Mouse (Mus musculus) neural tube, embryonic 15.5 days (tissue): ENCODE data around the gene Fabp3. TPM values are rescaled to one million over a fixed set of nuclear protein-coding genes. Genes with fewer than 3 reads are reported as not detected.
A peak's percentile ranks its signal among the peaks of the same experiment; 100 is the strongest.

ENCODE experiments used
- ATAC-seq: fragments of 200-750 bp; cut with Nextera tagmentation; 2 replicates; pipeline ENCODE4 v1.8.0; 2017; ENCODE audit warnings: mild to moderate bottlenecking, moderate TSS enrichment, moderate library complexity; ENCODE audit not compliant: low FRiP score
- H3K27ac ChIP-seq: fragments of 300-500 bp; sonication (generic); replicated peaks from 2 replicates; pipeline ENCODE4 v1.5.1; 2015; ENCODE audit warnings: mild to moderate bottlenecking, inconsistent platforms
- H3K27me3 ChIP-seq: fragments of 300-500 bp; sonication (generic); replicated peaks from 2 replicates; pipeline ENCODE4 v1.6.1; 2015; ENCODE audit warnings: inconsistent platforms
- H3K36me3 ChIP-seq: fragments of 300-500 bp; sonication (generic); 2 replicates; pipeline ENCODE4 v1.6.1; 2015; ENCODE audit warnings: inconsistent platforms
- H3K4me1 ChIP-seq: fragments of 300-500 bp; sonication (generic); 2 replicates; pipeline ENCODE4 v1.6.1; 2015; ENCODE audit warnings: inconsistent platforms
- H3K4me2 ChIP-seq: fragments of 300-500 bp; sonication (generic); 2 replicates; pipeline ENCODE4 v1.6.1; 2015; ENCODE audit warnings: inconsistent platforms, mild to moderate bottlenecking, moderate library complexity
- H3K4me3 ChIP-seq: fragments of 300-500 bp; sonication (generic); replicated peaks from 2 replicates; pipeline ENCODE4 v1.5.1; 2015; ENCODE audit warnings: mild to moderate bottlenecking, inconsistent platforms
- H3K9ac ChIP-seq: fragments of 300-500 bp; sonication (generic); replicated peaks from 2 replicates; pipeline ENCODE4 v1.6.1; 2015; ENCODE audit warnings: mild to moderate bottlenecking, inconsistent platforms
- H3K9me3 ChIP-seq: fragments of 300-500 bp; sonication (generic); replicated peaks from 2 replicates; pipeline ENCODE4 v1.6.1; 2016; ENCODE audit warnings: inconsistent platforms
- WGBS: fragments of 180-500 bp; shearing (Covaris S2); methylation state at CpG from one replicate; pipeline ENCODE4 v1.1.7; 2015; ENCODE audit warnings: mixed read lengths; 5-methylcytosine and 5-hydroxymethylcytosine counted together
- polyA plus RNA-seq: library from polyadenylated mRNA; unstranded; fragments of >200 nt; fragmentation: Nextera tagmentation; extraction: Ambion mirVana; gene quantifications from 2 replicates; pipeline ENCODE4 v1.2.1, GENCODE M21; 2015

Fabp3 gene
- polyA plus RNA-seq, 1 experiment from 2014 or later, result 288 TPM

DNA sequence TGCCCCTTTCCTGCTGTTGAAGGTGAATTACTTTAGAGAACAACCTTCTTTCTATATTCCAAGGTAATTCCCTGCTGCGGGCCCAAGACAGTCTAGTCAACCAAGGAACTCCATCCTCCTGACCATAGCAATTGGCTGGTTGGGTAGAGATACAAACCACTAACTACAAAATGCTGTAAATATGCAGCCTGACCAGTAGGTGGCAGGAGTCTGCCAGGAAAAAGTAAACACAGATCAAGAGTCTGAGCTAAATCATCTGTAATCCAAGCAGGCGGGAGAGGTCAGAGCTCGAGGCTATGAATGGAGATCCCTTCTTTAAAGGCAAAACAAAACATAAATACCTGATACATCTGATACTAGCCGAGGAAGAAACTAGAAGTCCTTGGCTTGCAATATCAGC, 33.3 kb downstream of the Fabp3 start:
- no peaks in the 10 kb centered on the region for H3K27me3 ChIP-seq
- H3K9ac ChIP-seq, result no peak overlapping the region
- H3K4me3 ChIP-seq, result no peak overlapping the region
- peaks cover 34% of the 10 kb centered on the region for H3K36me3 ChIP-seq
- peaks cover 4% of the 10 kb centered on the region; the same call in 1 of the 2 replicates for H3K4me1 ChIP-seq
- no peak overlapping the region for H3K27ac ChIP-seq
- no peak for ATAC-seq
- no peak overlapping the region for H3K4me2 ChIP-seq
- WGBS, result 28% methylated on average over 4 of the region's 4 CpGs
- no peaks in the 10 kb centered on the region for H3K9me3 ChIP-seq

DNA sequence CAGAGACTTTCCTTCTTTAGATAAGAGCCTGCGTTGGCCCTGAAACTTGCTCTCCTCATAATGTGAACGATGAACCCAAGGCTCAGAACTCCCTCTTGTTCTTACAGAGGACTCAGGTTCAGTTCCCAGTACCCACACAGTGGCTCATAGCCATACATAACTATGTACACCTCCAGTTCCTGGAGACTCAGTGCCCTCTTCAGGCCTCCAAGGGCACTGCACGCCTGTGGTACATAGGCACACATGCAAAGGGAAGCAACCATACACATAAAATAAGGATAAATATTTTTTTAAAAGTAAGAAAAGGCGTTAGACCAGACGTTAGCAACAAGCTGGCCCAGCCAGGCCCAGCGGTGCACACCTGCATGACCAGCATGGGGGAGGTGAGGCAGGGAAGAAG, 41.3 kb downstream of the Fabp3 start:
- H3K4me1 ChIP-seq, result peaks cover 4% of the 10 kb centered on the region; the same call in 1 of the 2 replicates
- ATAC-seq, result no peak
- H3K9me3 ChIP-seq, result no peaks in the 10 kb centered on the region
- 96% methylated on average over 6 of the region's 6 CpGs for WGBS
- H3K36me3 ChIP-seq, result peaks cover 64% of the 10 kb centered on the region
- no peak overlapping the region for H3K4me2 ChIP-seq
- H3K27ac ChIP-seq, result no peak overlapping the region
- no peak overlapping the region for H3K9ac ChIP-seq
- H3K27me3 ChIP-seq, result no peaks in the 10 kb centered on the region
- H3K4me3 ChIP-seq, result no peak overlapping the region

DNA sequence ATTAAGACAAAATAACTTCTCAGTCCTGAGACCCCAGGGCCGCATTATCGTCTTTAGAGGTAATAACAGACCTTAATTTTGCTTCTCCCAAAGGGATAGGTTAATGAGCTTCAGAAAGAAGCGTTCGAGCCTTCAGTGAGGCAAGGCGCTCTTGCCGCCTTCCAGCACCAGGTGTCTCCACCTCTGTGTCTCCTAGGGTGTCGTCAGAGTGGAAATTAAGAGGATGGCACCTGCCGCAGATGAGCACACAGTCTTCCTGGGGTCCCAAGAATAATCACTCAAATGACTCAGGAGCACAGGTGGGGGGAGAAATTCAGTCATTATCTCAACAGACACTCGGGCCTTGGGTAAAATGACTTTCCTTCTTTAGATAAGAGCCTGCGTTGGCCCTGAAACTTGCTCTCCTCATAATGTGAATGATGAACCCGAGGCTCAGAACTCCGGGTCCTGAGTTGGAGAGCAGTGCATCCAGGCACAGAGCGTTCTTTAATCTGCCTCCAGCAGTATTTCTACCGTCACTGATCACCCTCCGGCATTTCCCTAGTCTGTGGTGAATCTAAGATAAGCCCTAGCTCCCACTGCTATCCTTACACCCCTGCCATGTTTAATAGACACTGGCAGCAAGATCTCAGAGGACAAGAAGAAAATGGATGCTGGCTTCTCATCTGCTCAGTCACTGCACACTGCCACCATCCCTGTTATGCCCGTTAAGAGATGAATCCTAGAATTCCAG, 42.5 kb downstream of the Fabp3 start:
- 60% methylated on average over 16 of the region's 16 CpGs for WGBS
- peak; percentile 70 for ATAC-seq
- Histone ChIP-seq H3K27ac (no peak overlapping the region; the same call in 1 of the 2 replicates), H3K36me3 (peaks cover 60% of the 10 kb centered on the region), H3K4me1 (peaks cover 4% of the 10 kb centered on the region; the same call in 1 of the 2 replicates), H3K4me3 (no peak overlapping the region), H3K4me2 (no peak overlapping the region), H3K9ac (no peak overlapping the region), H3K27me3 (no peaks in the 10 kb centered on the region), H3K9me3 (no peaks in the 10 kb centered on the region)

DNA sequence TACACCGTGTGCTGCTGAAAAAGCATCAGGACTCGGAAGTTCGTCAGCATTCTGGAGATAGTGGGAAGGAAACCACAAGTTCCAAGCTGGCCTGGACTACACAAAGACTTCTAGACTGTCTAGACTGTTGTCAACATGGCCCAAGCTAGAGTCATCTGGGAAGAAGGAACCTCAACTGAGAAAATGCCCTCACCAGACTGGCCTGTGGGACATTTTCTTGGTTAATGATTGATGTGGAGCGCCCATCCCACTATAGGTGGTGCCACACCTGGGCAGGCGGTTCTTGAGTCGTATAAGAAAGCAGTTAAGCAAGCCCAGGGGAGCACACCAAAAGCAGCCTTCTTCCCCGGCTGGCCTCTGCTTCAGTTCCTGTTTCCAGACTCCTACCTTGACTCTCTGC, 44.2 kb downstream of the Fabp3 start:
- Histone ChIP-seq H3K27me3 (no peaks in the 10 kb centered on the region), H3K36me3 (peaks cover 63% of the 10 kb centered on the region), H3K27ac (no peak overlapping the region), H3K4me2 (no peak overlapping the region), H3K4me1 (peaks cover 4% of the 10 kb centered on the region; the same call in 1 of the 2 replicates), H3K9me3 (no peaks in the 10 kb centered on the region), H3K9ac (no peak overlapping the region), H3K4me3 (no peak overlapping the region)
- 91% methylated on average over 7 of the region's 7 CpGs for WGBS
- ATAC-seq, result no peak

DNA sequence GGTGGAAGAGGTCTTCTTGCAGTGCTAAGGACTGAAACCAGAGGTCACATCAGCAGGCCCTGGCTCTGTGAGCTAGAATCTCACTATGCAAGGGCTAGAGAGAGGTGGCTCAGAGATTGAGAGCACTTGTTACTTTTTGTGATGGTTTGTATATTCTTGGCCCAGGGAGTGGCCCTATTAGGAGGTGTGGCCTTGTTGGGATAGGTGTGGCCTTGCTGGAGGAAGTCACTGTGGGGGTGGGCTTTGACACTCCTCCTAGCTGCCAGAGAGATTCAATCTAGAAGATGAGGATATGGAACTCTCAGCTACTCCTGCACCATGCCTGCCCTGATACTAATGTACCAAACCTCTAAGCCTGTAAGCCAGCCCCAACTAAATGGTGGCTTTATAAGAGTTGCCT, 49.6 kb downstream of the Fabp3 start:
- H3K27ac ChIP-seq, result no peak overlapping the region
- H3K9ac ChIP-seq, result no peak overlapping the region
- no peak overlapping the region for H3K4me2 ChIP-seq
- H3K27me3 ChIP-seq, result no peaks in the 10 kb centered on the region
- ATAC-seq, result no peak
- no peaks in the 10 kb centered on the region for H3K9me3 ChIP-seq
- peaks cover 27% of the 10 kb centered on the region for H3K4me1 ChIP-seq
- no peak overlapping the region for H3K4me3 ChIP-seq
- H3K36me3 ChIP-seq, result peaks cover 24% of the 10 kb centered on the region

DNA sequence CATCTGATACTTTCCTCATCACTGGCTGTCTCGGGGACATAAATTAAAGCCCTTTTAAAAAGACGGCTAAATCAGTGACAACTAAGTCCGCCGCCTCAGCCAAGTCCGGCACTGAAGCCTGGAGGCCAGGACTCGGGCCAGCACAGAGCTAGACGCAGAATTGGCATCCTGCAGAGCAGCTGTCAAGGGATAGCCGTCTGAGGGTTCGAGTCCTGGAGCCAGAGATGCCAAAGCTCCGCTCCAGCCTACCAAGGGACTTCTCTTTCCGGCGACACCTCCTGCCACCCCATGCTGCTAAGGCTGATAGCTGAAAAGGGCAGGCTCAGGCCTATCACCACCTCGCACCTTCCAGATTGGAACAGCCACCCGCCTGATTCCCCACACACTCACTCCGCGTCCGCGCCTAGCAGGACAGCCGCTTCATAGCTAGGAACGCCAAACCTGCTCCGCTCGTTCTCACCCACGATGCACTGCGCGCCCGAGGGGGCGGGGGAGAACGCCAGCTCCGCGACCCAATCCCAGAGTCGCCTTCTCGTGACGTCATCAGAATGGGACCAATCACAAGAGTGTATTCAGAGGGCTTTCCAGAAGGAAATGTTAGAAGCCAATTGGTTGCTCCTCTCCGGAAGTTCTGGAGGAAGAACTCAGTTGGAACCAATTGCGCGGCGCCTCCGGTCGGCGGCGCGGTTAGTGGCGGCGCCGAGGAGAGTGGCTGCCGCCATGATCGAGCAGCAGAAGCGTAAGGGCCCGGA, 51.3 kb downstream of the Fabp3 start, which contains the start of the genes Zcchc17 and Snrnp40:
Gene Zcchc17, minus strand, starts transcription at position 458 of the 752 bp plus-strand sequence.
Gene Snrnp40, plus strand, starts transcription at position 647 of the 752 bp plus-strand sequence.
- H3K27ac ChIP-seq, result peak within 1 kb of the TSS; percentile 87
- H3K4me1 ChIP-seq, result peaks cover 27% of the 10 kb centered on the region
- H3K27me3 ChIP-seq, result no peaks in the 10 kb centered on the region
- peak within 1 kb of the TSS; percentile 76 for H3K4me2 ChIP-seq
- WGBS, result 0% methylated on average over 49 of the region's 49 CpGs
- peaks cover 23% of the 10 kb centered on the region for H3K36me3 ChIP-seq
- no peaks in the 10 kb centered on the region for H3K9me3 ChIP-seq
- H3K4me3 ChIP-seq, result peak within 1 kb of the TSS; percentile 69
- peak; percentile 99 for ATAC-seq
- peak within 1 kb of the TSS; percentile 85 for H3K9ac ChIP-seq

DNA sequence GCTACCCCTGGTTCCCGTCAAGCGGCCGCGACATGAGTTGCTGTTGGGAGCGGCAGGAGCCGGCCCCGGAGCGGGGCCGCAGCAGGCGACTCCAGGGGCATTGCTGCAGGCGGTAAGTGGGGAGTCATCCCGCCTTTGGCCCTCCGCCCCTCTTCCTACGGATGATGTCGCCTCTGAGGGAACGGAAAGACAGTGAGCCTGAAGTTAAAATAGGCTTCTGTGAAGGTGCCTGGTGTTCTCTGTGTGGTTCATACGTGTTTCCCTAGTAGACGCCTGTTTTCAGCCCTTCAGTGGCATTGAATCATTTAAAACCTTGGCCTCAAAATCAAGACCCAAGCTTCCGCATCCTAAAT, 51.8 kb downstream of the Fabp3 start:
- peak overlapping the region; percentile 76 for H3K4me2 ChIP-seq
- peak overlapping the region; percentile 84 for H3K27ac ChIP-seq
- H3K4me3 ChIP-seq, result peak overlapping the region; percentile 69
- peak; percentile 35 for ATAC-seq
- WGBS, result under 1% methylated on average over 19 of the region's 19 CpGs
- no peaks in the 10 kb centered on the region for H3K27me3 ChIP-seq
- peaks cover 29% of the 10 kb centered on the region for H3K36me3 ChIP-seq
- peaks cover 27% of the 10 kb centered on the region for H3K4me1 ChIP-seq
- H3K9me3 ChIP-seq, result no peaks in the 10 kb centered on the region
- peak overlapping the region; percentile 76 for H3K9ac ChIP-seq

Other genes with a start within 250 kb of the Fabp3 start
- 65.6 and 69.7 TPM in 2 replicates for gene Pef1, start 206.0 kb upstream of the Fabp3 start, polyA plus RNA-seq
- gene Hcrtr1, start 169.2 kb upstream of the Fabp3 start, polyA plus RNA-seq, result 3.7 and 3.9 TPM in 2 replicates
- 4.1 and 14.7 TPM in 2 replicates for gene Tinagl1, start 133.5 kb upstream of the Fabp3 start, polyA plus RNA-seq
- not detected in 2 replicates for gene Gm853, start 86.2 kb upstream of the Fabp3 start, polyA plus RNA-seq
- gene Serinc2, start 29.4 kb upstream of the Fabp3 start, polyA plus RNA-seq, result 28.7 and 29.1 TPM in 2 replicates
- 1.3 and 1.6 TPM in 2 replicates for gene Gm10570, start 79 bp downstream of the Fabp3 start, polyA plus RNA-seq
- 93.9 and 95.3 TPM in 2 replicates for gene Zcchc17, start 51.3 kb downstream of the Fabp3 start, polyA plus RNA-seq
- 91.8 and 104 TPM in 2 replicates for gene Snrnp40, start 51.5 kb downstream of the Fabp3 start, polyA plus RNA-seq